Mouse (Mus musculus): Measurements from ENCODE around the gene Rapgefl1.

DNA sequence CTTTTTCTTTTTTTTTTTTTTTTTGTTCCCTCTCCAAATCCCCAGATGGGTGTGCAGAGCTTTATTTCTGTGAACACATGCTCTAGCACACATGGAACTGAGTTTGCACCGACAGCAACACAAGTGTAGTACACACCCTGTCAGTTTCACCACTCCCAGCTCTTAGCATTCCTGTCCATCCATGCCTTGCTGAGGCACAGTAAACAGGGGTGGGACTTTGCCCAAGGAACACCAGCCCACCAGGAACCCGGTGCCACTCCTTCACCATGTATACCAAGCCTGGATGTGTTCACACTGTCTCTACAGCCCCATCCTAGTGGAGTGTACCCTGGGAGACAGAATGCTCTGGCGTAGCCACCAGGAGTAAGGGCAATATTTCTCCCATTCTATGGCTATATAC, 860 bp upstream of the Rapgefl1 start:
- no peak for TF ChIP-seq USF1 (IDR thresholded peaks at IDR 0.05; ENCODE audit: low read depth, low read length)
- no peak for TF ChIP-seq CTCF (conservative IDR thresholded peaks at IDR 0.05 in 1 of 2, IDR thresholded peaks at IDR 0.05 in 1 of 2; ENCODE audit: low read depth in 2 of 2, low read length in 2 of 2)
- TF ChIP-seq ELF1 (IDR thresholded peaks at IDR 0.05; ENCODE audit: low read depth, low read length): no peak
- no peak for TF ChIP-seq NRF1 (IDR thresholded peaks at IDR 0.05; ENCODE audit: low read depth, low read length)
- TF ChIP-seq POLR2A (IDR thresholded peaks at IDR 0.05; ENCODE audit: low read depth, low read length): no peak; the same call in 1 of the 2 replicates
- TF ChIP-seq RCOR1 (conservative IDR thresholded peaks at IDR 0.05; ENCODE audit: low read depth, low read length): no peak
- no peak for TF ChIP-seq BHLHE40 (IDR thresholded peaks at IDR 0.05; ENCODE audit: low read depth, low read length)
